Mouse (Mus musculus): ENCODE measurements around the gene Zfp976. TPM values are rescaled to one million over a fixed set of nuclear protein-coding genes. Genes with fewer than 3 reads are reported as not detected.

The Zfp976 gene
- 2.8 TPM for polyA plus RNA-seq (2015; fragmentation: Illumina TruSeq; extraction: RNeasy Lipid Tissue Mini Kit (QIAGEN cat#74804); ENCODE audit: insufficient read depth, low replicate concordance)

DNA sequence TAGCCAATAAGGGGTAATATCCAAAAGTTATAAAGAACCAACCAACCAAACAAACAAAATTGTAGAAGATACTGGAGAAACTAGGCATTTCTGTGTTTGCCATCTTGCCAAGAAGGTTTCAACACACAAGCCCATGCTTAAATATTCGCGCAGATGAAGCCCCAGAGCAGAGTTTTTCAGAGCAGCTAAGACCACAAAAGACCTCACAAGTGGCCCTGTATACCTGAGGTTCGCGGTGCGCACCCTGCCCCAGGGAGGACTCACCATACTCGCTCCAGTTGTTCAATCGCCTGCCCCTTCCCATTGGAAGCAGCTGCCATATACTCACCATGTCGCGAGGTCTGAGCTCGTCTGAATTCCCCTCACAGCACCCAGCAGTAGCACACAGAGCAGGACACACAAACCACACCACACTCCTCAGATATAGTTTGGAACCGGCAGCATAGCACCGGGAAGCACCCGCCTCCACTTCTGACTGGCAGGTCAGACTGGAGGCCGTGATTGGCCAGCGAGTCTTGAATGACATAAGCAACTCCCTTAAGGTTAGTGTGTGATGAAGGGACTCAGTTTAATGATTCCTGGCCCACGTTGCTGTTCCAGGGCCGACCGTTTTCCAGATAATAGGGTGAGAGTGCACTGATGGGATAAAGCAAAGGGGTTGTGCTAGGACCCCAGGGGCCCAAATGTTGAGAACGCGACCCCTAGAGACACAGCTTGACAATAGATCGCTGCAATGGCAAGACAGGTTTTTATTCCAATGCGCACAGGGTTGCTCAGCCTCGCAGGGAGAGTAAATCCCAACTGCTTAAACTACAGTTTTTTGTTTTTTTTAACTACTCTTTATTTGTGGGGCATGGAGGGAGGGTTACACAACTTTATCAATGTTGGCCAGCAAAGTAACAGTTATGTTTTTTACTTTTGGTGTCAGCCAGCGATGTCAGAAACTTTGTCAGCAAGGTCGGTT, at the start of gene Zfp976:
Zfp976 (minus strand) TSS at position 437 of the 964 bp plus-strand sequence.

DNA sequence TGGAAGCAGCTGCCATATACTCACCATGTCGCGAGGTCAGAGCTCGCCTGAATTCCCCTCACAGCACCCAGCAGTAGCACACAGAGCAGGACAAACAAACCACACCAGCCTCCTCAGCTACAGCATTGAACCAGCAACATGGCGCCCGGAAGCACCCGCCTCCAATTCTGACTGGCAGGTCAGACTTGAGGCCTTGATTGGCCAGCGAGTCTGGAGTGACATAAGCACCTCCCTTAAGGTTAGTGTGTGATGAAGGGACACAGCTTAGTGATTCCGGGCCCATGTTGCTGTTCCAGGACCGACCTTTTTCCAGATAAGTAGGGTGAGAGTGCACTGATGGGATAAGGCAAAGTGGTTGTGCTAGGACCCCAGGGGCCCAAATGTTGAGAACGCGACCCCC, 50.0 kb downstream of the Zfp976 start, which contains the start of gene Zfp977:
Zfp977 (minus strand) TSS at position 135 of the 400 bp plus-strand sequence.

DNA sequence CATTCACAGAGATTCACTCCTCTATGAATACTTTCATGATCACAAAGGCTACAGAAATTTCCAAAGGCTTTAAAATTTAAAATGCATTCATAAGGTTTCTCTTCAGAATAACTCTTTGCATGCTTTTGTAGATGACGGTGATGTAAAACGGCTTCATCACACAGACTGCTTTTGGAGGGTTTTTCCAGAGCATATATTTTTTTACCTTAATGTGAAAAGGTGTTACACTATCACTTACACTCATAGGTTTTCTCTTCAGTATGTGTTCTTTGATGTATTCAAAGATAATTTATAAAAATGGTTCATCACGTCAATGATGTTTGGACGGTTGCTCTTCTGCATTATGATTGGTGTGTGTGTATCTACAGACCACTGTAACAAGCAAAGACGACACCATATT, 63.9 kb downstream of the Zfp976 start, which contains the start of gene Gm21028:
Gm21028 (minus strand) TSS at position 101 of the 400 bp plus-strand sequence.

Other genes starting within 250 kb of the Zfp976 start
- gene 4933421I07Rik, start 194.5 kb downstream of the Zfp976 start, polyA plus RNA-seq (2015; fragmentation: Illumina TruSeq; extraction: RNeasy Lipid Tissue Mini Kit (QIAGEN cat#74804); ENCODE audit: insufficient read depth, low replicate concordance): not detected
- gene Zfp141, start 136.8 kb downstream of the Zfp976 start, polyA plus RNA-seq (2015; fragmentation: Illumina TruSeq; extraction: RNeasy Lipid Tissue Mini Kit (QIAGEN cat#74804); ENCODE audit: insufficient read depth, low replicate concordance): 25.2 TPM
- gene Gm21028, start 64.0 kb downstream of the Zfp976 start, polyA plus RNA-seq (2015; fragmentation: Illumina TruSeq; extraction: RNeasy Lipid Tissue Mini Kit (QIAGEN cat#74804); ENCODE audit: insufficient read depth, low replicate concordance): not detected
- 0.83 TPM for gene Zfp977, start 50.0 kb downstream of the Zfp976 start, polyA plus RNA-seq (2015; fragmentation: Illumina TruSeq; extraction: RNeasy Lipid Tissue Mini Kit (QIAGEN cat#74804); ENCODE audit: insufficient read depth, low replicate concordance)
- gene Zfp975, start 50.2 kb upstream of the Zfp976 start, polyA plus RNA-seq (2015; fragmentation: Illumina TruSeq; extraction: RNeasy Lipid Tissue Mini Kit (QIAGEN cat#74804); ENCODE audit: insufficient read depth, low replicate concordance): 5.3 TPM
- not detected for gene Gm17067, start 84.4 kb upstream of the Zfp976 start, polyA plus RNA-seq (2015; fragmentation: Illumina TruSeq; extraction: RNeasy Lipid Tissue Mini Kit (QIAGEN cat#74804); ENCODE audit: insufficient read depth, low replicate concordance)
- not detected for gene Vmn2r62, start 150.9 kb upstream of the Zfp976 start, polyA plus RNA-seq (2015; fragmentation: Illumina TruSeq; extraction: RNeasy Lipid Tissue Mini Kit (QIAGEN cat#74804); ENCODE audit: insufficient read depth, low replicate concordance)
- not detected for gene Gm2381, start 224.6 kb upstream of the Zfp976 start, polyA plus RNA-seq (2015; fragmentation: Illumina TruSeq; extraction: RNeasy Lipid Tissue Mini Kit (QIAGEN cat#74804); ENCODE audit: insufficient read depth, low replicate concordance)

All from spleen, adult 10 weeks (tissue).